Mouse (Mus musculus) megakaryocyte progenitor cell, adult 5-6 weeks (primary cell): ENCODE measurements around the gene Sik3. TPM values are rescaled to one million over a fixed set of nuclear protein-coding genes. Genes with fewer than 3 reads are reported as not detected.
"Not testable (repeated sequence)": the region's sequence is repeated elsewhere in the genome, so short reads cannot be mapped to it uniquely, and the experiment has no call there.

ENCODE experiments used
- ATAC-seq: replicated peaks from 2 replicates; pipeline ENCODE4 v1.8.0; 2016; ENCODE audit warnings: mild to moderate bottlenecking, moderate TSS enrichment, inconsistent platforms; ENCODE audit not compliant: poor library complexity
- total RNA-seq, 2 experiments: library from RNA; stranded (forward) in 1 of 2; stranded (reverse) in 1 of 2; fragments of 157-497, 149-512 nt in 1 of 2; fragments of 200-1000 nt in 1 of 2; gene quantifications; 2 replicates each; pipeline versions ENCODE4 v1.2.3 to v1.2.4; 2015 to 2017

Sik3 gene
- total RNA-seq, 2 experiments from 2014 or later = 13.3 to 26.8 TPM

GRCm38 (mm10) chr9:46049525-46049924, 36.9 kb downstream of the Sik3 start:
- ATAC-seq = peak; percentile 68

- ATAC-seq = no peak
Measured at GRCm38 (mm10) chr9:46050203-46050602, 37.6 kb downstream of the Sik3 start.

GRCm38 (mm10) chr9:46053014-46053666, 40.5 kb downstream of the Sik3 start:
- ATAC-seq = no peak

- ATAC-seq = 0 out of 2 replicates have a peak, but pooled peaks have one; percentile 23
Measured at GRCm38 (mm10) chr9:46058065-46058464, 45.4 kb downstream of the Sik3 start.

- ATAC-seq = no peak
Measured at GRCm38 (mm10) chr9:46060249-46060648, 47.6 kb downstream of the Sik3 start.

GRCm38 (mm10) chr9:46061696-46062425, 49.2 kb downstream of the Sik3 start:
- peak; percentile 66 for ATAC-seq

GRCm38 (mm10) chr9:46064331-46064730, 51.7 kb downstream of the Sik3 start:
- no peak for ATAC-seq

GRCm38 (mm10) chr9:46066711-46067110, 54.1 kb downstream of the Sik3 start:
- ATAC-seq = no peak

GRCm38 (mm10) chr9:46067691-46068090, 55.1 kb downstream of the Sik3 start:
- ATAC-seq = peak; percentile 98

GRCm38 (mm10) chr9:46069013-46069412, 56.4 kb downstream of the Sik3 start:
- peak; percentile 55 for ATAC-seq

GRCm38 (mm10) chr9:46072101-46072835, 59.6 kb downstream of the Sik3 start:
- peak; percentile 40; the same call in 1 of the 2 replicates for ATAC-seq

- ATAC-seq = no peak
Measured at GRCm38 (mm10) chr9:46073443-46073842, 60.8 kb downstream of the Sik3 start.

- ATAC-seq = no peak
Measured at GRCm38 (mm10) chr9:46075578-46075977, 63.0 kb downstream of the Sik3 start.

GRCm38 (mm10) chr9:46082381-46082821, 69.8 kb downstream of the Sik3 start:
- no peak for ATAC-seq

GRCm38 (mm10) chr9:46083490-46083893, 70.9 kb downstream of the Sik3 start:
- ATAC-seq = no peak

GRCm38 (mm10) chr9:46085898-46086297, 73.3 kb downstream of the Sik3 start:
- no peak for ATAC-seq

GRCm38 (mm10) chr9:46086826-46087225, 74.2 kb downstream of the Sik3 start:
- no peak for ATAC-seq

GRCm38 (mm10) chr9:46087461-46087860, 74.8 kb downstream of the Sik3 start:
- no peak for ATAC-seq

GRCm38 (mm10) chr9:46088722-46089121, 76.1 kb downstream of the Sik3 start:
- no peak for ATAC-seq

- ATAC-seq = no peak
Measured at GRCm38 (mm10) chr9:46090066-46090465, 77.4 kb downstream of the Sik3 start.

- not testable (repeated sequence) for ATAC-seq
Measured at GRCm38 (mm10) chr9:46091157-46091556, 78.5 kb downstream of the Sik3 start.
